Mouse (Mus musculus) midbrain, postnatal 0 days (tissue): ENCODE measurements around the gene Polr3gl. TPM values are rescaled to one million over a fixed set of nuclear protein-coding genes. Genes with fewer than 3 reads are reported as not detected.

ENCODE experiments used
- ATAC-seq: fragments of 200-750 bp; cut with Nextera tagmentation; 2 replicates; pipeline ENCODE4 v1.8.0; 2017; ENCODE audit warnings: moderate number of reproducible peaks, mild to moderate bottlenecking, moderate TSS enrichment, moderate library complexity; ENCODE audit not compliant: low FRiP score
- DNase-seq: peaks from one replicate; pipeline ENCODE4 v3.0.0-alpha.2; 2015; ENCODE audit warnings: low spot score
- H3K27ac ChIP-seq: fragments of 300-500 bp; sonication (generic); 2 replicates; pipeline ENCODE4 v1.5.1; 2014; ENCODE audit warnings: low read depth, mild to moderate bottlenecking, low read length, mixed read lengths
- H3K27me3 ChIP-seq: fragments of 300-500 bp; sonication (generic); 2 replicates; pipeline ENCODE4 v1.6.1; 2014; ENCODE audit warnings: low read length, control low read depth, mixed read lengths; ENCODE audit not compliant: insufficient read depth
- H3K36me3 ChIP-seq: fragments of 300-500 bp; sonication (generic); 2 replicates; pipeline ENCODE4 v1.6.1; 2014; ENCODE audit warnings: low read length, control low read depth, mixed read lengths; ENCODE audit not compliant: insufficient read depth
- H3K4me1 ChIP-seq: fragments of 300-500 bp; sonication (generic); 2 replicates; pipeline ENCODE4 v1.6.1; 2014; ENCODE audit warnings: mild to moderate bottlenecking, control low read depth, antibody characterized with exemption, low read length, mixed read lengths; ENCODE audit not compliant: insufficient read depth
- H3K4me2 ChIP-seq: fragments of 300-500 bp; sonication (generic); 2 replicates; pipeline ENCODE4 v1.6.1; 2014; ENCODE audit warnings: low read depth, mild to moderate bottlenecking, low read length, mixed read lengths; ENCODE audit not compliant: poor library complexity, severe bottlenecking
- H3K4me3 ChIP-seq: fragments of 300-500 bp; sonication (generic); 2 replicates; pipeline ENCODE4 v1.5.1; 2014; ENCODE audit warnings: low read depth, mild to moderate bottlenecking, low read length, moderate library complexity
- H3K9ac ChIP-seq: fragments of 300-500 bp; sonication (generic); replicated peaks from 2 replicates; pipeline ENCODE4 v1.6.1; 2014; ENCODE audit warnings: mild to moderate bottlenecking, low read length, moderate library complexity, mixed read lengths; ENCODE audit not compliant: poor library complexity, severe bottlenecking
- H3K9me3 ChIP-seq: fragments of 300-500 bp; sonication (generic); 2 replicates; pipeline ENCODE4 v1.6.1; 2016; ENCODE audit warnings: low read length, control low read depth
- CTCF ChIP-seq: IDR thresholded peaks from 2 replicates; pipeline ENCODE4 v1.5.1; 2016; ENCODE audit warnings: antibody characterized with exemption, mild to moderate bottlenecking
- WGBS: fragments of 180-500 bp; shearing (Covaris S2); extraction: QIAGEN DNeasy Blood & Tissue Kit; methylation state at CpG from one replicate; pipeline ENCODE4 v1.1.7; 2014; 5-methylcytosine and 5-hydroxymethylcytosine counted together
- polyA plus RNA-seq: library from polyadenylated mRNA; unstranded; fragments of >200 nt; fragmentation: Nextera tagmentation; extraction: Ambion mirVana; gene quantifications from 2 replicates; pipeline ENCODE4 v1.2.1, GENCODE M21; 2015
- total RNA-seq: library from RNA; depleted of rRNA; stranded (reverse); fragments of >200 nt; gene quantifications from 2 replicates; pipeline ENCODE4 v1.2.3, GENCODE M21; 2014

Gene Polr3gl
- total and polyA plus RNA-seq, 2 experiments from 2014 or later: 16.2 to 32.0 TPM

GRCm38 (mm10) chr3:96547389-96547960, 46.5 kb downstream of the Polr3gl start:
- H3K4me2 ChIP-seq: peak overlapping the region; percentile 15; the same call in 1 of the 2 replicates
- H3K27ac ChIP-seq: no peak overlapping the region
- TF ChIP-seq CTCF: peak; percentile 86
- 9% methylated on average over 14 of the region's 14 CpGs for WGBS
- H3K36me3 ChIP-seq: no peaks in the 10 kb centered on the region
- ATAC-seq (peak; percentile 61; the same call in 1 of the 2 replicates), DNase-seq (peak; percentile 73)
- H3K4me3 ChIP-seq: no peak overlapping the region
- no peaks in the 10 kb centered on the region for H3K4me1 ChIP-seq
- no peaks in the 10 kb centered on the region for H3K9me3 ChIP-seq
- no peak overlapping the region for H3K9ac ChIP-seq
- H3K27me3 ChIP-seq: no peaks in the 10 kb centered on the region

DNA sequence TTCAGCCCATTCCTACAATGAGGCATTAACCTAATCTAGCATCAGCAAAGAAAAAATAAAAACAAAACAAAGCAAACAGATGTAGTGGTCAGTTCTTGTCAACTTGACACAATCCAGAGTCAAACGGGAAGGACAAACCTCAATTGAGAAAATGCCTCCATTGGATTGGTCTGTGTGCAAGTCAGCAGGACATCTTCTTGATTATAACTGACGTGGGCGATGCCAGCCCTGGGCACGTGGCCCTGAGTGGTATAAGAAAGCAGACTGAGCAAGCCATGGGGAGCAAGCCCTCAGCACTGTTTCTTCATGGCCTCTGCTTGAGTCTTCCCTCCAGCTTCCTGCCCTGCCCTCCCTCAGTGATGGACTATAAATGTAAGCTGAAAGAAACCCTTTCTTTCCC, 47.1 kb downstream of the Polr3gl start:
- Histone ChIP-seq H3K27me3 (no peaks in the 10 kb centered on the region), H3K4me3 (no peak overlapping the region), H3K9ac (no peak overlapping the region), H3K36me3 (no peaks in the 10 kb centered on the region), H3K9me3 (no peaks in the 10 kb centered on the region), H3K4me1 (no peaks in the 10 kb centered on the region), H3K27ac (no peak overlapping the region), H3K4me2 (no peak overlapping the region)
- ATAC-seq (no peak), DNase-seq (no peak)
- no peak for TF ChIP-seq CTCF
- 44% methylated on average over 4 of the region's 4 CpGs for WGBS

- Histone ChIP-seq H3K4me2 (no peak overlapping the region), H3K4me1 (no peaks in the 10 kb centered on the region), H3K27ac (no peak overlapping the region), H3K36me3 (no peaks in the 10 kb centered on the region), H3K9me3 (no peaks in the 10 kb centered on the region), H3K4me3 (no peak overlapping the region), H3K27me3 (no peaks in the 10 kb centered on the region), H3K9ac (no peak overlapping the region)
- DNase-seq (no peak), ATAC-seq (no peak)
- TF ChIP-seq CTCF: peak; percentile 60
- WGBS: 49% methylated on average over 1 of the region's 1 CpGs
Measured at GRCm38 (mm10) chr3:96545565-96545964, 48.4 kb downstream of the Polr3gl start.

- Histone ChIP-seq H3K4me2 (no peak overlapping the region), H3K4me1 (no peaks in the 10 kb centered on the region), H3K27ac (no peak overlapping the region), H3K4me3 (no peak overlapping the region), H3K27me3 (no peaks in the 10 kb centered on the region), H3K36me3 (no peaks in the 10 kb centered on the region), H3K9ac (no peak overlapping the region), H3K9me3 (no peaks in the 10 kb centered on the region)
- no peak for DNase-seq
- TF ChIP-seq CTCF: no peak
- ATAC-seq: no peak
- 81% methylated on average over 11 of the region's 11 CpGs for WGBS
Measured at GRCm38 (mm10) chr3:96543345-96543744, 50.6 kb downstream of the Polr3gl start.

DNA sequence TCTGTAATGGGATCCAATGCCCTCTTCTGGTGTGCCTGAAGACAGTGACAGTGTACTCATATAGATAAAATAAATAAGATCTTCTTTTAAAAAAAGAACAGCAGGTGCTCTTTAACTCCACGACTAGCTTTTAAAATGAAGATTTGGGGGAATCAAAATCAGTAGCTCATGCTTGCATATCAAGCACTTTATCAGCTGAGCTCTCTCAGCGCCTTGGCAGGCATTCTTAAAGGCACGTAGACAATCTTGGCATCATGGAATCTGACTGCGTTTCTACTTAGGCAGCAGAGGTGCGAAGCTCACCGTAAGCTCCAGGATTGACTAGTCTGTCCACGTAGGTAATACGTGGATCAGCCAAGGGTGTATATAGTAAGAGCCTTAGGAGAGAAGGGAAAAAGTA, 51.4 kb downstream of the Polr3gl start:
- ATAC-seq: no peak
- WGBS: 79% methylated on average over 8 of the region's 8 CpGs

GRCm38 (mm10) chr3:96541328-96542078, 52.5 kb downstream of the Polr3gl start:
- Histone ChIP-seq H3K27ac (no peak overlapping the region), H3K4me2 (no peak overlapping the region), H3K4me1 (no peaks in the 10 kb centered on the region), H3K27me3 (no peaks in the 10 kb centered on the region), H3K36me3 (no peaks in the 10 kb centered on the region), H3K9me3 (no peaks in the 10 kb centered on the region), H3K9ac (no peak overlapping the region), H3K4me3 (no peak overlapping the region)
- ATAC-seq (no peak), DNase-seq (peak; percentile 49)
- 22% methylated on average over 14 of the region's 14 CpGs for WGBS
- peak; percentile 71 for TF ChIP-seq CTCF

More for the DNA sequence above, 51.4 kb downstream of the Polr3gl start:
- TF ChIP-seq CTCF: no peak
- H3K9me3 ChIP-seq: no peaks in the 10 kb centered on the region
- H3K36me3 ChIP-seq: no peaks in the 10 kb centered on the region
- H3K27me3 ChIP-seq: no peaks in the 10 kb centered on the region
- no peak overlapping the region for H3K4me3 ChIP-seq
- H3K9ac ChIP-seq: no peak overlapping the region
- no peak for DNase-seq
- H3K27ac ChIP-seq: no peak overlapping the region
- no peak overlapping the region for H3K4me2 ChIP-seq
- H3K4me1 ChIP-seq: no peaks in the 10 kb centered on the region
